Mouse (Mus musculus) neural tube, embryonic 12.5 days (tissue): ENCODE measurements around the gene Cactin. TPM values are rescaled to one million over a fixed set of nuclear protein-coding genes. Genes with fewer than 3 reads are reported as not detected.

ENCODE experiments used
- ATAC-seq: fragments of 200-750 bp; cut with Nextera tagmentation; 2 replicates; pipeline ENCODE4 v1.8.0; 2017; ENCODE audit warnings: low read depth, mild to moderate bottlenecking, moderate TSS enrichment, moderate library complexity; ENCODE audit not compliant: low FRiP score
- H3K27ac ChIP-seq: fragments of 300-500 bp; sonication (generic); 2 replicates; pipeline ENCODE4 v1.5.1; 2016
- H3K27me3 ChIP-seq: fragments of 300-500 bp; sonication (generic); replicated peaks from 2 replicates; pipeline ENCODE4 v1.6.1; 2016; ENCODE audit warnings: mild to moderate bottlenecking
- H3K36me3 ChIP-seq: fragments of 300-500 bp; sonication (generic); 2 replicates; pipeline ENCODE4 v1.6.1; 2016; ENCODE audit warnings: mild to moderate bottlenecking
- H3K4me1 ChIP-seq: fragments of 300-500 bp; sonication (generic); 2 replicates; pipeline ENCODE4 v1.6.1; 2016
- H3K4me2 ChIP-seq: fragments of 300-500 bp; sonication (generic); replicated peaks from 2 replicates; pipeline ENCODE4 v1.6.1; 2016; ENCODE audit warnings: mild to moderate bottlenecking
- H3K4me3 ChIP-seq: fragments of 300-500 bp; sonication (generic); 2 replicates; pipeline ENCODE4 v1.5.1; 2016
- H3K9ac ChIP-seq: fragments of 300-500 bp; sonication (generic); 2 replicates; pipeline ENCODE4 v1.6.1; 2016; ENCODE audit warnings: mild to moderate bottlenecking
- H3K9me3 ChIP-seq: fragments of 300-500 bp; sonication (generic); 2 replicates; pipeline ENCODE4 v1.6.1; 2016; ENCODE audit warnings: mild to moderate bottlenecking
- WGBS: fragments of 180-500 bp; shearing (Covaris S2); methylation state at CpG from one replicate; pipeline ENCODE4 v1.1.7; 2016; 5-methylcytosine and 5-hydroxymethylcytosine counted together
- polyA plus RNA-seq: library from polyadenylated mRNA; unstranded; fragments of >200 nt; fragmentation: Nextera tagmentation; extraction: Ambion mirVana; gene quantifications from 2 replicates; pipeline ENCODE4 v1.2.1, GENCODE M21; 2016

The Cactin gene
- polyA plus RNA-seq, 1 experiment from 2014 or later: 54.1 TPM

DNA sequence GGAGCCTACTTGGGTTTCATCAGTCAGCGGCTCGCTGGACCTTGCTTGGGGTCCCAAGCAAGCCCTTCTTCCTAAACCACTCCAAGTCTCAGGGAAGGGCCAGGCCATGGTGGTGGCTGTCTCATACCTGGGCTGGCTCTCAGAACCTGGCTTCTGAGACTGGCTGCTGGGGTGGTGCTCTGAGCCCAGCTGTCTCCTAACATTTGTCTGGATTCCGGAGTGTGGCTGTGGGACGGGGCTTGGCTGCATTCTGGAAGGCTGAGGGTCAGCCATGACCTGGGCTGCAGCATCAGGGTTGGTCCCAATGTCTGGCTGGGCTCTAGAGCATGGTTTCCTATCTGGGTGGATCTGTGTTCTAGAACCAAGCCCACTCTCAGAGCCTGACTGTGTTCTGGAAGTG is 15.7 kb downstream of the Cactin start:
- H3K4me3 ChIP-seq: no peak overlapping the region
- H3K27ac ChIP-seq: no peak overlapping the region
- H3K9me3 ChIP-seq: no peaks in the 10 kb centered on the region
- no peak overlapping the region for H3K9ac ChIP-seq
- peaks cover 6% of the 10 kb centered on the region; the same call in 1 of the 2 replicates for H3K4me1 ChIP-seq
- no peaks in the 10 kb centered on the region for H3K36me3 ChIP-seq
- no peak for ATAC-seq
- peaks cover 55% of the 10 kb centered on the region for H3K27me3 ChIP-seq
- 92% methylated on average over 4 of the region's 4 CpGs for WGBS
- no peak overlapping the region for H3K4me2 ChIP-seq

DNA sequence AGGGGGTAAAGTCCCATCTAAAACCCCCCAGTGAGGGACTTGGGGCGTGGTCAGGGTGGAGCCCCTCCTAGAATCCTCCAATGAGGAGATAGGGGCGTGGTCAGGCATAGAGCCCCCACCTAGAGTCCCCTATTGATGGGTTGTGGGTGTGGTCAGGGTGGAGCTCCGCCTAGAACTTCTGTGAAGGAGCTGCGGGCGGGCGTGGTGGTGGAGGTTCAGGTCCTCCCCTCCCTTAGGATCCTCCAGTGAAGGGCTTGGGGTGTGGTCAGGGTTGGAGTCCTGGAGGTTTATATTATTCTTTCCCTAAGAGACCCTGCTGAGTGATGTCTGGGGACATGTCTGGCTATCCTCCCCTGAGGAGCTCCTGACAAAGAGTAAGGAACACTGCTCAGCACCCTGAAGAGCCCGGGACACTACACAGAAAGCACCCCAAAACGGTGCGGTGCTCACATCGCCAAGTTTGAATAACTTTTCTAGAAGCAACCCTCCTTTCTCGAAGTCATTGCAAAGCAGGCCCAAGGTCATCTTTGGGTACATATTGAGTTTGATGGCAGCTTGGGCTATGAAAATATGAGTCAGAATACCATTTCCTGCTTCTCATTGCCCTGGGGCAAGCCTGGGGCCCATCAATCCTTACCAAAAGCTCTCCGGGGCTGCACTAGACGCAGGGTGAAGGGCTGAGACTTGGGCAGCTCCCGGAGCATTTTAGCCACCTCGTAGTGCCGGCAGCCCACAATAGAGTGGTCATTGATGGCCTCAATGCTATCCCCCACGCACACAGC is 19.8 kb downstream of the Cactin start:
- Histone ChIP-seq H3K36me3 (peaks cover 5% of the 10 kb centered on the region; the same call in 1 of the 2 replicates), H3K27me3 (peaks cover 65% of the 10 kb centered on the region), H3K4me2 (no peak overlapping the region), H3K4me3 (no peak overlapping the region), H3K27ac (no peak overlapping the region), H3K4me1 (peaks cover 8% of the 10 kb centered on the region), H3K9ac (no peak overlapping the region), H3K9me3 (no peaks in the 10 kb centered on the region)
- ATAC-seq: no peak
- 39% methylated on average over 17 of the region's 17 CpGs for WGBS

DNA sequence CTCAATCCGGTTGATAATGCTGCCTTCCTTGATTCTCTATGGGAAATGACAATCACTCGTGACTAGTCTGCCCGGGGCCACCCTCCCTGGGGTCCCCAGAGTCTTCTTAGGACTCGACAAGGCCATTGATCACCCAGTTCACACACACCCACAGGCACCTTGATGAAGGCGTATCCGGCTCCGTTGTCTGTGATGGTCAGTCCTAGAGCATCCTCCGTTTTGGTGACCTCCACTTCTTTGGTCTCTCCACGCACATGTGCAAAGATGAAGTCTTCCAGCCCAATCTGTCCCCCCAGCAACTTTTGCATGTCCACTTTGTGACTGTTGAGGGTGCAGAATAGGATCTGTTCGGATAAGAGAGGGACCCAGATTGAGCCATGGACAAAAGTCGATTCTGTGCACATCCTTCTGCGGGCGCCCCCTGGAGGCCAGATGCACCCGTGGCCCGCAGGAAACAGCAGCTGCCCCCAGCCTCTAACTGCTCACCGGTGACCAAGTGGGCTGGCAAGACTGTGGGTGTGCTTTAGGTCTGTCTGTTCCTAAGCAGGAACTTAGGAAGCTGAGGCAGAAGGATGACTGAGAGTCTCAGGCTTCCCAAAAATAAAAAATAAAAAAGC is 20.5 kb downstream of the Cactin start:
- H3K9ac ChIP-seq: no peak overlapping the region
- peaks cover 9% of the 10 kb centered on the region for H3K4me1 ChIP-seq
- peaks cover 68% of the 10 kb centered on the region for H3K27me3 ChIP-seq
- ATAC-seq: no peak
- H3K4me3 ChIP-seq: no peak overlapping the region
- H3K4me2 ChIP-seq: no peak overlapping the region
- H3K9me3 ChIP-seq: no peaks in the 10 kb centered on the region
- WGBS: 34% methylated on average over 16 of the region's 16 CpGs
- peaks cover 7% of the 10 kb centered on the region; the same call in 1 of the 2 replicates for H3K36me3 ChIP-seq
- H3K27ac ChIP-seq: no peak overlapping the region

DNA sequence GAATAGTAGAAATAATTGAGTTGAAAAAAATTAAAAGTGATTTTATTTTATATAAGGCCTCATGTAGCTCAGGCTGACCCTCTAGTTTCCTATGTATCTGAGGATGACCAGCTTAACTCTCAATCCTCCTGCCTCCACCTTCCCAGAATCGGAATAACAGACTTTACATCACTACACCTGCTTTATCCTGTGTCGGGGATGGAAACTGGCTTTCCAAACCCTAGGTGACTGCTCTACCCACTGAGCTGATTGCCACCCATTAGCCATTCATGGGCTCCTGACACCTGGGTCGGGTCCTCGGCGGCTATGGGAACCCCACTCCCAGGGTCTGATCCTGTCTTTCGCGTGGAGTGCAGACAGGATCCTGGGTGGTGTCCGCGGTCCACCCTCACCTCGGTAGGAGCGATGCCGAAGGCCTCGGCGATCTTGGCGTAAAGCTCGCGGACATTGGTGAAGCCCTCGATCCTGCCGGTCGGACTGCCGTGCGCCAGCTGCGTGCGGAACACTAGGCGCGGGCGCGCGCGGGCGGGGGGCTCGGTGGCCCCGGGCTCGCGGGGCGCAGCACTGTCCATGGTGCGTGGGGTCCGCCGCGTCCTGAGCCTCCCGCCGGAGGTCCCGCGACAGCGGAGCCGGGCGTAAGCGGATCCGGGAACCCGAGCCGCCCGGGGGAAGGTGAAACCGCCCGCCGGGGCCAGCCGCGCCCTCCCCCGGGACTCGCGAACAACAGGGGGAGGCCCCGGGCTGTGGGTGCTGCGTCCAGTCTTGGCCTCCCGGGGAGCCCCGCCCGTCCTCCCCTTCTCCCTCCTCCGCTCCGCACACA is 22.0 kb downstream of the Cactin start, which contains the start of gene Gipc3:
Gene Gipc3 (minus strand): TSS at position 581 of the 820 bp plus-strand sequence.
- 4% methylated on average over 60 of the region's 67 CpGs for WGBS
- Histone ChIP-seq H3K4me2 (peak within 1 kb of the TSS; percentile 75), H3K27me3 (peaks cover 76% of the 10 kb centered on the region), H3K36me3 (peaks cover 15% of the 10 kb centered on the region; the same call in 1 of the 2 replicates), H3K4me3 (peak within 1 kb of the TSS; percentile 40), H3K9me3 (no peaks in the 10 kb centered on the region), H3K9ac (peak within 1 kb of the TSS; percentile 55), H3K4me1 (peaks cover 21% of the 10 kb centered on the region), H3K27ac (no peak within 1 kb of the TSS)
- no peak for ATAC-seq

DNA sequence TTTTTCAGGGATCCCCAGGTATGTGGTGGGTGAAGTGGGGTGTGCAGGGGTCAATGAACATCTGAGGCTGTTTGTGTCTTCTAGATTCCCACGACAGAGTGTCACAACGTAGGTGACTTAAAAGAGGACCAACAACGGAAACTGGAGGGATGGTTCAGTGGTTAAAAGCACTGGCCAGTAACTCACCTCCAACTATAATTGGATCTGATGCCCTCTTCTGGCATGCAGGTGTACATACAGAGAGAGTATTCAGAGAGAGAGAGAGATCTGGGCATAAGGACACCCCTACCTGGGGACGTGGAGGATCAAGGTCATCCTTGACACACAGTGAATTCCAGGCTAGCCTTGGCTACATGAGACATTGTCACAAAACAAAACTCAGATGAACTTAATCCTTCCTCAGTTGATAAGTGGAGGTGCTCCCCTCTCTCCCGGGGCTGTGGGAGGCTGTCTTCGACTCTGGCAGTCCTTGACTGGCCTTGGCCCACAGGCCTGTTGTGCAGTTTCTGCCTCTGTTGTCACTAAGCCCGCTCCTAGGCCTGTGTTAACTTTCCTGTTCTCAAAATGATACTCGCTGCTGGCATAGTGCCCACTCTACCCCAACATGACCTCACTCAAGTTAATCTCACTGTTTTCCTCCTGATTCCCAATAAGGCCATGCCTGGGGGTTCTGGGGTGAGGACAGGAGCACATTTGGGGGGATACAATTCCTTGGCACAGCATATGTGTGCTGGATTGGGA is 23.7 kb downstream of the Cactin start:
- no peak overlapping the region for H3K27ac ChIP-seq
- no peak overlapping the region for H3K9ac ChIP-seq
- H3K4me2 ChIP-seq: no peak overlapping the region
- H3K4me1 ChIP-seq: peaks cover 30% of the 10 kb centered on the region
- no peak overlapping the region for H3K4me3 ChIP-seq
- peaks cover 15% of the 10 kb centered on the region; the same call in 1 of the 2 replicates for H3K36me3 ChIP-seq
- peaks cover 67% of the 10 kb centered on the region for H3K27me3 ChIP-seq
- WGBS: 55% methylated on average over 8 of the region's 8 CpGs
- ATAC-seq: no peak
- H3K9me3 ChIP-seq: no peaks in the 10 kb centered on the region

DNA sequence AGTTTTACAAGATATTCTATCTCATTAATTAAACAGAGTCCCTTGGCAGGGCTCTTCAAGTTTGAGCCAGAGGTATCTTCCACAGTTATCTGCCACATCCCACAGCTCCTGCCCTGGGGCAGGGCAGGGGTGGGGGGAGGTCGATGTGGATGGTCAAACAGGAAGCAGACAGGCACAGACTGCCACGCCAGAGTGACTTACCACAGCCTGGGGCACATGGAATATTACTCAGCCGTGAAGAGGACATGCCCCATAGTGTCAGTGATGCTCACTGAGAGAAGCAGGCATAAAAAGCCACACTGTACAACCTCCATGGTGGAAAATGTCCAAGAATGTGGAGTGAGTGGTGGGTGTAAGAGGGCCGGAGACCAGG is 24.2 kb downstream of the Cactin start:
- 80% methylated on average over 4 of the region's 4 CpGs for WGBS
- H3K9ac ChIP-seq: no peak overlapping the region
- peaks cover 34% of the 10 kb centered on the region for H3K4me1 ChIP-seq
- H3K27ac ChIP-seq: no peak overlapping the region
- H3K4me3 ChIP-seq: no peak overlapping the region
- no peaks in the 10 kb centered on the region for H3K9me3 ChIP-seq
- no peak overlapping the region for H3K4me2 ChIP-seq
- peaks cover 15% of the 10 kb centered on the region; the same call in 1 of the 2 replicates for H3K36me3 ChIP-seq
- ATAC-seq: no peak
- peaks cover 67% of the 10 kb centered on the region for H3K27me3 ChIP-seq

DNA sequence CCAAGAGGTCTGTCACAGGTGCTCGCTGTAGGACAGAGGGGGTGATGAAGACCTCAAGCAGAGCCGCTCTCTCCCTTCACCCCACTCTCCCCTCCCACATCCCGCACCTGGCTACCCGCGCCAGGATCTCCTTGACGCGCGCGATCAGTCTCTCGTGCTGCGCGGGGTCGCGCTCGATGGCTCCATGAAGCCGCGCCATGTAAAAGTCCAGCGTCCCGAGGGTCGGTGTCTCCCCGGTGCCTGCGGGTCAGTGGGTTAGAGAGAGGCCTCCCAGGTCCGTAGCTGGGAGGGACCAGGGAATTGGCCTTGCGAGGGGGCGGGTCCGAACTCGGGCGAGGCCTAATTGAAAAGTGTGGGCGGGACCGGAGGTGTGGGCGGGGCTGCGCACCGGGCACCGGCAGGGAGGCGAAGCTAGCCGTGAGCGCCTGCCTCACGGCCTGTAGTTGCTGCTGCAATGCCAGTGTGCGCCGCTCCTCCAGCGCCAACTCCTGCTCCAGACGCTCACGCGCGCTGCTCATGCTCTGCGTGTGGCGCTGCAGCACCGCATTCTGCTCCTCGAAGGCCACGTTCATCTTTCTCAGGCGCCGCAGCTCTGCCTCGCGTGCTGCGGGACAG is 25.7 kb downstream of the Cactin start:
- peak overlapping the region; percentile 50 for H3K4me2 ChIP-seq
- peak overlapping the region; percentile 46; the same call in 1 of the 2 replicates for H3K9ac ChIP-seq
- H3K27me3 ChIP-seq: peaks cover 54% of the 10 kb centered on the region
- no peak for ATAC-seq
- no peaks in the 10 kb centered on the region for H3K9me3 ChIP-seq
- H3K4me3 ChIP-seq: peak overlapping the region; percentile 16; the same call in 1 of the 2 replicates
- WGBS: 5% methylated on average over 55 of the region's 55 CpGs
- H3K4me1 ChIP-seq: peaks cover 34% of the 10 kb centered on the region
- no peak overlapping the region for H3K27ac ChIP-seq
- peaks cover 15% of the 10 kb centered on the region; the same call in 1 of the 2 replicates for H3K36me3 ChIP-seq

DNA sequence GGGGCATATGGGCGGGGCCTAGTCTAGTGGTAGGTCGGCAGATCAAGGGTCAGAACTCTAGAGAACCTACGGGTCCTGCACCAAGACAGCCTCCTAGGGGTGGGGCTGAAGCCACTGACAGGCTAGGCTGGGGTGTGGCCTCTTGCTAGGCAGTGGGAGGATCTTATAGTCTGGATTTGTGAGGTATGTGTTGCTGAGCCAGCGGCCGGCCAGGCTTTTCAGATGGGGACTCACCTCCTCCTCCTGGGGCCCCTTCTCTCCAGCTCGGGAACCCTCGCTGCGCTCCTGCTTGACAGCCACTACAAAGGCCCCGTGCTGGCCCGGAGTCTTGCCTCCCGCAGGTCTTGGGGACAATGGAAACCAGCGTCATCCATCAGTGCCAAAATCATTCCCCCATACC is 28.2 kb downstream of the Cactin start:
- Histone ChIP-seq H3K36me3 (peaks cover 15% of the 10 kb centered on the region; the same call in 1 of the 2 replicates), H3K9me3 (no peaks in the 10 kb centered on the region), H3K9ac (peak overlapping the region; percentile 74; the same call in 1 of the 2 replicates), H3K4me1 (peaks cover 26% of the 10 kb centered on the region), H3K27ac (no peak overlapping the region), H3K4me2 (peak overlapping the region; percentile 94), H3K27me3 (peaks cover 34% of the 10 kb centered on the region), H3K4me3 (peak overlapping the region; percentile 76; the same call in 1 of the 2 replicates)
- WGBS: 2% methylated on average over 12 of the region's 12 CpGs
- no peak for ATAC-seq

DNA sequence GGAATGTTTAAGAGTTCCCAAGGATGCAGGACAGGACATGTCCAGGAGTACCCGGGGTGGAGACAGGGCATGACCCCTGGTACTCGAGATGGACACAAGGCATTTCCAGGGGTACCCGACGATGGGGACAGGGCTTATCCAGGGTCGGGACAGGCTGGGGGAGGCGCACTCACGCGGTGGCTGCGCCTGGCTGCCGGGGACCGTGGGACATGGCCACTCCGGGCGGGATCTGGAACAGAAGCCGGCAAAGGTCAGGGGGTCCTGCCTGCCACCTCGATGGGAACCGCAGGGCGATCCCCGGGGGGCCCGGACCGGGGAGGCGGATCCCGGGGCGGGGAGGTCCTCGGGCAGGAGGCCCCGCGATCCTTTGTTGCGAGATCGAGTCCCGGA is 29.1 kb downstream of the Cactin start:
- ATAC-seq: peak; percentile 22
- under 1% methylated on average over 29 of the region's 29 CpGs for WGBS
- H3K9ac ChIP-seq: peak overlapping the region; percentile 74
- peaks cover 26% of the 10 kb centered on the region for H3K4me1 ChIP-seq
- peaks cover 26% of the 10 kb centered on the region for H3K27me3 ChIP-seq
- peak overlapping the region; percentile 94 for H3K4me2 ChIP-seq
- peak overlapping the region; percentile 76 for H3K4me3 ChIP-seq
- no peaks in the 10 kb centered on the region for H3K9me3 ChIP-seq
- H3K27ac ChIP-seq: no peak overlapping the region
- peaks cover 15% of the 10 kb centered on the region; the same call in 1 of the 2 replicates for H3K36me3 ChIP-seq

DNA sequence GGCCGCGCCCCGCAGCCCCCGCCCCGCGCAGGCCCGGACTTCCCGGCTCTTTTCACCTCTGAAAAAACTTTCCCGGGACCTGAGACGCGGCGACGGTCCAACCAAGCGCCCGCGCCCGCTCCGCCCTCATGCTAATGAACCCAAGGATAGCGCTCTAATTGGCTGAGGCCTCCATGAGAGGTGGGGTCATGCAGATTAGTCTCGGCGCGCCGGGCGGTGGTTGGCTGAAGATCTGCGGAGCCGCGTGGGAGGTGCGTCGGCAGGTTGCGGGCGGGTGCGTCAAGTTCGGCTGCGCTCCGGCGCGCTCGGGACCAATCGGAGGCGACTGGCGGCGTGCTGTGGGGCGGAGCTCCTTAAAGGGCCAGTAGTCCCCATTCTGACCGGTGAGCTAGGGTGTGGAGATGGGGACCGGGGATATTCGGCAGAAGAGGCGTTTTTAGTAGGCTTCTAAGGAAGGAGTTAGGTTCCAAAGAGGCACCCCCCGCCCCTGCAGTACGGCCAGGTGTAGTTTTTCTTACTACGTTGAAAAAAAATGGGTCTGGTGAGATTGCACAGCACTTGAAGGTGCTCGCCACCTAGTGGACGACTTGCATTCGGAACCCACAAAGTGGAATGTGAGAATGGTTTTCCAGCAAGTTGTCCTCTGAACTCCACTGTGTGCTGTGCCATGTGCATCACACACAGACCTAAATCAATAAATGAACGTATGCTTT is 29.6 kb downstream of the Cactin start, which contains the start of gene Hmg20b:
Gene Hmg20b (minus strand): TSS at position 130 of the 713 bp plus-strand sequence.
- WGBS: under 1% methylated on average over 54 of the region's 54 CpGs
- Histone ChIP-seq H3K4me3 (peak within 1 kb of the TSS; percentile 76), H3K36me3 (peaks cover 13% of the 10 kb centered on the region; the same call in 1 of the 2 replicates), H3K9me3 (no peaks in the 10 kb centered on the region), H3K27me3 (peaks cover 20% of the 10 kb centered on the region; the same call in 1 of the 2 replicates), H3K9ac (peak within 1 kb of the TSS; percentile 74), H3K4me1 (peaks cover 26% of the 10 kb centered on the region), H3K4me2 (peak within 1 kb of the TSS; percentile 94), H3K27ac (no peak within 1 kb of the TSS)
- ATAC-seq: peak; percentile 95
